Mouse (Mus musculus): ENCODE results near the gene Cyp4f13.

- TF ChIP-seq CTCF (IDR thresholded peaks at IDR 0.05; ENCODE audit: extremely low read depth, insufficient read depth, insufficient read length, insufficient replicate concordance) (no peak), POLR2A (IDR thresholded peaks at IDR 0.05; ENCODE audit: low read depth, low read length) (no peak)
These were observed 66.6 kb downstream of the Cyp4f13 start for GRCm38 (mm10) chr17:32880320-32881218.

Data from spleen, adult 2 months (tissue).